Mouse (Mus musculus) thymus, adult 2 months (tissue): ENCODE data around the gene Tssk1. TPM values are rescaled to one million over a fixed set of nuclear protein-coding genes. Genes with fewer than 3 reads are reported as not detected.
A peak's percentile ranks its signal among the peaks of the same experiment; 100 is the strongest.

ENCODE experiments used
- DNase-seq: peaks from one replicate; pipeline ENCODE4 v3.0.0; 2021
- H3K27ac ChIP-seq: fragments of 200-500 bp; 2 replicates; pipeline ENCODE4 v1.5.1; 2012; ENCODE audit warnings: low read length, control low read depth; ENCODE audit not compliant: control insufficient read depth, insufficient read depth
- H3K27me3 ChIP-seq: fragments of 200-500 bp; 2 replicates; pipeline ENCODE4 v1.6.1; 2012; ENCODE audit warnings: mild to moderate bottlenecking, low read length, moderate library complexity, mixed read lengths; ENCODE audit not compliant: control insufficient read depth, insufficient read depth
- H3K36me3 ChIP-seq: fragments of 200-500 bp; 2 replicates; pipeline ENCODE4 v1.6.1; 2012; ENCODE audit warnings: mild to moderate bottlenecking, low read length, moderate library complexity; ENCODE audit not compliant: control insufficient read depth, insufficient read depth
- H3K4me1 ChIP-seq: fragments of 200-500 bp; replicated peaks from 2 replicates; pipeline ENCODE4 v1.6.1; 2012; ENCODE audit warnings: low read length; ENCODE audit not compliant: control insufficient read depth, insufficient read depth
- H3K4me3 ChIP-seq: fragments of 200-500 bp; 2 replicates; pipeline ENCODE4 v1.5.1; 2012; ENCODE audit warnings: mild to moderate bottlenecking, low read length, control low read depth, moderate library complexity; ENCODE audit not compliant: control insufficient read depth, insufficient read depth
- CTCF ChIP-seq: fragments of 200-500 bp; IDR thresholded peaks from 2 replicates; pipeline ENCODE4 v1.5.1; 2012; ENCODE audit warnings: mild to moderate bottlenecking, control low read depth, low read length, moderate library complexity, borderline replicate concordance; ENCODE audit not compliant: control insufficient read depth, poor library complexity, insufficient read depth; ENCODE audit errors: extremely low read depth
- POLR2A ChIP-seq: fragments of 200-500 bp; IDR thresholded peaks from 2 replicates; pipeline ENCODE4 v1.6.1; 2012; ENCODE audit warnings: mild to moderate bottlenecking, low read length, control low read depth, moderate library complexity; ENCODE audit not compliant: control insufficient read depth, poor library complexity, insufficient read depth; ENCODE audit errors: extremely low read depth
- WGBS: fragments of 180-500 bp; shearing (Covaris S2); methylation state at CpG from one replicate; pipeline ENCODE4 v1.1.7; 2018; 5-methylcytosine and 5-hydroxymethylcytosine counted together
- polyA plus RNA-seq: library from polyadenylated mRNA; depleted of rRNA; stranded (reverse); fragments of >200 nt; gene quantifications from 2 replicates; pipeline ENCODE4 v1.2.3, GENCODE M21; 2012

Gene Tssk1
- polyA plus RNA-seq, 1 experiment: 0.12 TPM

- no peak for TF ChIP-seq CTCF
- no peak for TF ChIP-seq POLR2A
- 91% methylated on average over 1 of the region's 1 CpGs for WGBS
Measured at GRCm38 (mm10) chr16:17876096-17876495, 17.9 kb upstream of the Tssk1 start.

GRCm38 (mm10) chr16:17879571-17879970 is 14.5 kb upstream of the Tssk1 start:
- no peak for DNase-seq
- H3K4me1 ChIP-seq: peaks cover 9% of the 10 kb centered on the region; the same call in 1 of the 2 replicates
- 98% methylated on average over 4 of the region's 4 CpGs for WGBS
- no peaks in the 10 kb centered on the region for H3K36me3 ChIP-seq
- no peak overlapping the region for H3K27ac ChIP-seq
- no peak overlapping the region for H3K4me3 ChIP-seq
- H3K27me3 ChIP-seq: no peaks in the 10 kb centered on the region
- no peak for TF ChIP-seq POLR2A
- TF ChIP-seq CTCF: no peak

More at GRCm38 (mm10) chr16:17876096-17876495, 17.9 kb upstream of the Tssk1 start:
- H3K4me3 ChIP-seq: no peak overlapping the region
- no peak overlapping the region for H3K27ac ChIP-seq
- no peak for DNase-seq
- H3K27me3 ChIP-seq: no peaks in the 10 kb centered on the region
- peaks cover 6% of the 10 kb centered on the region; the same call in 1 of the 2 replicates for H3K36me3 ChIP-seq
- no peaks in the 10 kb centered on the region for H3K4me1 ChIP-seq

- Histone ChIP-seq H3K4me3 (no peak overlapping the region), H3K27ac (no peak overlapping the region), H3K27me3 (no peaks in the 10 kb centered on the region), H3K36me3 (no peaks in the 10 kb centered on the region), H3K4me1 (peaks cover 9% of the 10 kb centered on the region; the same call in 1 of the 2 replicates)
- no peak for TF ChIP-seq CTCF
- no peak for TF ChIP-seq POLR2A
- no peak for DNase-seq
Measured at GRCm38 (mm10) chr16:17882196-17882595, 11.8 kb upstream of the Tssk1 start.

- H3K27me3 ChIP-seq: no peaks in the 10 kb centered on the region
- no peak overlapping the region for H3K27ac ChIP-seq
- no peak for DNase-seq
- no peaks in the 10 kb centered on the region for H3K36me3 ChIP-seq
- H3K4me1 ChIP-seq: peaks cover 9% of the 10 kb centered on the region; the same call in 1 of the 2 replicates
- no peak overlapping the region for H3K4me3 ChIP-seq
- WGBS: 92% methylated on average over 6 of the region's 6 CpGs
- no peak for TF ChIP-seq CTCF
- TF ChIP-seq POLR2A: no peak
Measured at GRCm38 (mm10) chr16:17884116-17884515, 9.9 kb upstream of the Tssk1 start.

- Histone ChIP-seq H3K4me3 (no peak overlapping the region), H3K36me3 (no peaks in the 10 kb centered on the region), H3K4me1 (peaks cover 12% of the 10 kb centered on the region), H3K27ac (no peak overlapping the region), H3K27me3 (no peaks in the 10 kb centered on the region)
- TF ChIP-seq CTCF: no peak
- TF ChIP-seq POLR2A: no peak
- no peak for DNase-seq
- 89% methylated on average over 6 of the region's 6 CpGs for WGBS
Measured at GRCm38 (mm10) chr16:17889689-17890341, 4.2 kb upstream of the Tssk1 start.

GRCm38 (mm10) chr16:17890342-17890727 is 3.7 kb upstream of the Tssk1 start:
- no peaks in the 10 kb centered on the region for H3K27me3 ChIP-seq
- 72% methylated on average over 2 of the region's 2 CpGs for WGBS
- H3K4me3 ChIP-seq: no peak overlapping the region
- peaks cover 12% of the 10 kb centered on the region for H3K4me1 ChIP-seq
- no peak for DNase-seq
- H3K27ac ChIP-seq: no peak overlapping the region
- H3K36me3 ChIP-seq: no peaks in the 10 kb centered on the region
- no peak for TF ChIP-seq CTCF
- no peak for TF ChIP-seq POLR2A

- Histone ChIP-seq H3K36me3 (no peaks in the 10 kb centered on the region), H3K27me3 (no peaks in the 10 kb centered on the region), H3K4me1 (peaks cover 12% of the 10 kb centered on the region), H3K27ac (peak overlapping the region; percentile 48), H3K4me3 (peak overlapping the region; percentile 88)
- DNase-seq: peak; percentile 43
- WGBS: under 1% methylated on average over 44 of the region's 44 CpGs
- no peak for TF ChIP-seq POLR2A
- no peak for TF ChIP-seq CTCF
Measured at GRCm38 (mm10) chr16:17890917-17891566, 3.0 kb upstream of the Tssk1 start.
